Mouse (Mus musculus) embryonic facial prominence, embryonic 15.5 days (tissue): ENCODE results near the gene Cbx8. TPM values are rescaled to one million over a fixed set of nuclear protein-coding genes. Genes with fewer than 3 reads are reported as not detected.
A peak's percentile ranks its signal among the peaks of the same experiment; 100 is the strongest.

Experiments
- ATAC-seq: fragments of 200-750 bp; cut with Nextera tagmentation; 2 replicates; pipeline ENCODE4 v1.8.0; 2017; ENCODE audit warnings: low read depth, moderate TSS enrichment; ENCODE audit not compliant: insufficient number of reproducible peaks, low FRiP score, low TSS enrichment
- H3K27ac ChIP-seq: fragments of 300-500 bp; sonication (generic); replicated peaks from 2 replicates; pipeline ENCODE4 v1.5.1; 2015; ENCODE audit warnings: mild to moderate bottlenecking, inconsistent platforms
- H3K27me3 ChIP-seq: fragments of 300-500 bp; sonication (generic); 2 replicates; pipeline ENCODE4 v1.6.1; 2015; ENCODE audit warnings: inconsistent platforms
- H3K36me3 ChIP-seq: fragments of 300-500 bp; sonication (generic); 2 replicates; pipeline ENCODE4 v1.6.1; 2015; ENCODE audit warnings: mild to moderate bottlenecking, inconsistent platforms
- H3K4me1 ChIP-seq: fragments of 300-500 bp; sonication (generic); 2 replicates; pipeline ENCODE4 v1.6.1; 2015; ENCODE audit warnings: inconsistent platforms
- H3K4me2 ChIP-seq: fragments of 300-500 bp; sonication (generic); replicated peaks from 2 replicates; pipeline ENCODE4 v1.6.1; 2015; ENCODE audit warnings: mild to moderate bottlenecking, inconsistent platforms
- H3K4me3 ChIP-seq: fragments of 300-500 bp; sonication (generic); replicated peaks from 2 replicates; pipeline ENCODE4 v1.5.1; 2015; ENCODE audit warnings: mild to moderate bottlenecking, inconsistent platforms
- H3K9ac ChIP-seq: fragments of 300-500 bp; sonication (generic); 2 replicates; pipeline ENCODE4 v1.6.1; 2015; ENCODE audit warnings: inconsistent platforms
- H3K9me3 ChIP-seq: fragments of 300-500 bp; sonication (generic); replicated peaks from 2 replicates; pipeline ENCODE4 v1.6.1; 2016; ENCODE audit warnings: inconsistent platforms
- WGBS: fragments of 180-500 bp; shearing (Covaris S2); methylation state at CpG from one replicate; pipeline ENCODE4 v1.1.7; 2015; 5-methylcytosine and 5-hydroxymethylcytosine counted together
- polyA plus RNA-seq: library from polyadenylated mRNA; unstranded; fragments of >200 nt; fragmentation: Nextera tagmentation; extraction: Ambion mirVana; gene quantifications from 2 replicates; pipeline ENCODE4 v1.2.1, GENCODE M21; 2015

Gene Cbx8
- polyA plus RNA-seq, 1 experiment from 2014 or later = 10.3 TPM

DNA sequence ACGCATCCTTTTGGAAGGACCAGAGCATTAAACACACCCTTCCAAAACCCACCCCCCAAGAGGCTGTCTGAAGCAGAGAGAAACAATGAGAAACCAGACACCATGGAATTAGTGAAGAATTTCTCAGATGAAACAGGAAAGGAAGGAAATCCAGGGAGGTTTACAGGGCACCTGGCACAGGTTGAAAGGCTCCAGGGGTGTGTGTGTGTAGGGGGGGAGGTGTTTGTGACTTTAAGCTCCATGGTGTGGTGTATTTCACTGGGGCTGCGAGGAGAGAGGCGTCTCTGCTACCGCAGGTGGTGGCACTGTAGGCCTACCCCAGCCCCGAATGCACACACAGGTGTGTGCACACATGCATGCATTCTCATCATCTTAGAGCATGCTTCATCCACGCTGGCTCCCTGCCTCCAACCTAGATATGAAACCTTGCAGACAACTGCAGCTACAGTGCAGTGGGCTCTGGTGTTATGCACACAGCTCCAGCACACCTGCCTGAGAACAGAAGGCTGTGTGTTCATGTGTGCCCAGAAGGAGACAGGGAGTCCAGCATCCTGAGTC, 33.2 kb upstream of the Cbx8 start:
- ATAC-seq = no peak; the same call in 1 of the 2 replicates
- peaks cover 5% of the 10 kb centered on the region; the same call in 1 of the 2 replicates for H3K36me3 ChIP-seq
- no peak overlapping the region for H3K9ac ChIP-seq
- 52% methylated on average over 6 of the region's 6 CpGs for WGBS
- peaks cover 4% of the 10 kb centered on the region; the same call in 1 of the 2 replicates for H3K27me3 ChIP-seq
- H3K9me3 ChIP-seq = no peaks in the 10 kb centered on the region
- no peak overlapping the region for H3K4me2 ChIP-seq
- H3K27ac ChIP-seq = no peak overlapping the region
- H3K4me1 ChIP-seq = peaks cover 24% of the 10 kb centered on the region
- H3K4me3 ChIP-seq = no peak overlapping the region

DNA sequence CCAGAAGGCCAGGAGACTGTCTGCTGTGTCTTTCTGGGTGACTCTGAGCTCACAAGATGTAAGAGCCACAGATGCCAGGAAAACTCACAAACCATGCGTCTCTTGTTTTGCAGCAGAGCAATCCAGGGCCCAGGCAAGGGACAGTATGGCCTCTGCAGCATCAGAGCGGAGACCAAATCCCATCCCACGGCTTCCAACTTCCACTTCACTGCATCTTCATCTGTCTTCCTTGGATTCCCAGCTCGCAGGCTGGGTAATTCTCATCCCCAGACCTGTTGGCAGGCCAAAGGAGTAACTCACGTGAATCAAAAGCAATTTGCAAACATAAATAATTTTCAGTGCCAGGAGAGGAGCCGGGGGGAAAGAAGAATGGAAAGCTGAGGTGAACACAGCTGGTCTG, 32.2 kb upstream of the Cbx8 start:
- ATAC-seq = no peak
- H3K27ac ChIP-seq = no peak overlapping the region
- peaks cover 4% of the 10 kb centered on the region; the same call in 1 of the 2 replicates for H3K27me3 ChIP-seq
- H3K4me2 ChIP-seq = no peak overlapping the region
- peaks cover 14% of the 10 kb centered on the region for H3K4me1 ChIP-seq
- H3K36me3 ChIP-seq = peaks cover 4% of the 10 kb centered on the region; the same call in 1 of the 2 replicates
- WGBS = 57% methylated on average over 6 of the region's 6 CpGs
- H3K9me3 ChIP-seq = no peaks in the 10 kb centered on the region
- no peak overlapping the region for H3K9ac ChIP-seq
- no peak overlapping the region for H3K4me3 ChIP-seq

DNA sequence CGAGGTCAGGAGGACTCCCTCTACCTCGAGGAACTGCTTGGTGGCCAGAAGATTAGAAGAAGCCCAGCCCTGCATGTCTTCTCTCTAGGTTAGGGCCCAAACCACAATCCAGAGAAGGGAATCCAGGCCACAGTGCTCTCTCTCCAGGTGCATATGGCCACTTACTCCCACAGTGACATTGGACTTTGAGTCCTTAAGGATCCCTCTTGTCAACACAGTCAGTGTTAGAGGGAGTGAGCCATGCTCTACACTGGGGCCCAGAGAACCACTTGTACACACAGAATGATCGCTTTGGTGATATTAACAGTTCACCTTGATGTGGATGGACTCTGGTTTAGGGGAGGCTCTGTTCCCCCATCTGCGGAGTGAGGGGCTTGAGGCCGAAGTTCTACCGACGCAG, 31.5 kb upstream of the Cbx8 start:
- WGBS = 79% methylated on average over 7 of the region's 7 CpGs
- no peak for ATAC-seq
- Histone ChIP-seq H3K4me1 (peaks cover 14% of the 10 kb centered on the region), H3K27ac (no peak overlapping the region), H3K9me3 (no peaks in the 10 kb centered on the region), H3K4me3 (no peak overlapping the region), H3K4me2 (no peak overlapping the region), H3K9ac (no peak overlapping the region), H3K27me3 (peaks cover 4% of the 10 kb centered on the region; the same call in 1 of the 2 replicates), H3K36me3 (no peaks in the 10 kb centered on the region)

DNA sequence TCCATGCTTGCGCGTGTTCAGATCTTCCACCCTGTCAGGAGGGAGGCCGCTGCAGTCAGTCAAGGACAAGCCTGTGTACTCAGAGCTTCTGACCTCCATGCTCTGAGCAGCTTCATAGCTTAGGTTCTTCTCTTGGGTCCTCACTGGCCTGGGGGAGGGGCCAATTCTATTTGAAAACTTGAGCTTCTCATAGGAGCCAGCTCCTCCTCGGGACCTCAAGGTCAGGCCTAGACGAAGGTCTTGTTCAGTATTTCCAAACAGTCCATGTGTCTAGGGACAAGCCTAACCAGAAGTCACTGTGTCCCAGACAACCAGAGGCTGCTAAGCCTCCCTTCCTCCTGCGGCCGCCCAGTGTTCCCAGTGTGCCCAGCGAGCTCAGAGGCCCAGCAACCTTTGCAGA, 26.1 kb upstream of the Cbx8 start:
- H3K4me1 ChIP-seq = no peaks in the 10 kb centered on the region
- H3K9ac ChIP-seq = no peak overlapping the region
- no peak overlapping the region for H3K4me3 ChIP-seq
- no peak overlapping the region for H3K27ac ChIP-seq
- WGBS = 80% methylated on average over 8 of the region's 8 CpGs
- no peaks in the 10 kb centered on the region for H3K36me3 ChIP-seq
- H3K4me2 ChIP-seq = no peak overlapping the region
- ATAC-seq = no peak
- no peaks in the 10 kb centered on the region for H3K9me3 ChIP-seq
- peaks cover 9% of the 10 kb centered on the region for H3K27me3 ChIP-seq

DNA sequence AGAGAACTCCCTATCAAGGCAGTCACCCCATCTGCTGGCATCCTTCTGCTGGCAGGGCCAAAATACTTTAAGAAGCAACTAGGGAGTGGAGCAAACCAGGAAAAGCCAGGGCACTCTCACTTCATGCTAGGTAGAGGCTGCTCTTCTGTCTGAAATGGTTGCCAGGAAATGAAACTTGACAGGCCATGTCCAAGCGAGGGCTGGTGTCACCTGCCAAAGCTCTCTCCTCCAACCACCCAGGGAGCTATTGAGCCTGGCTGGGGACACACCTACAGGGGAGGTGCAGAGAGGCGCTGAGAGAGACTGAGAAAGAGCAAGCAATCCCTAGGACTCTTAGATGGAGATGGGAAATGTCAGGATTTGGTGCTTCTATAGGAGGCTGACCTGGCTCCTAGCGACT, 18.5 kb upstream of the Cbx8 start:
- Histone ChIP-seq H3K9ac (no peak overlapping the region), H3K9me3 (no peaks in the 10 kb centered on the region), H3K4me1 (peaks cover 44% of the 10 kb centered on the region), H3K4me2 (no peak overlapping the region), H3K36me3 (no peaks in the 10 kb centered on the region), H3K27ac (no peak overlapping the region), H3K27me3 (peaks cover 70% of the 10 kb centered on the region), H3K4me3 (peak overlapping the region; percentile 59; the same call in 1 of the 2 replicates)
- 11% methylated on average over 3 of the region's 3 CpGs for WGBS
- ATAC-seq = no peak

DNA sequence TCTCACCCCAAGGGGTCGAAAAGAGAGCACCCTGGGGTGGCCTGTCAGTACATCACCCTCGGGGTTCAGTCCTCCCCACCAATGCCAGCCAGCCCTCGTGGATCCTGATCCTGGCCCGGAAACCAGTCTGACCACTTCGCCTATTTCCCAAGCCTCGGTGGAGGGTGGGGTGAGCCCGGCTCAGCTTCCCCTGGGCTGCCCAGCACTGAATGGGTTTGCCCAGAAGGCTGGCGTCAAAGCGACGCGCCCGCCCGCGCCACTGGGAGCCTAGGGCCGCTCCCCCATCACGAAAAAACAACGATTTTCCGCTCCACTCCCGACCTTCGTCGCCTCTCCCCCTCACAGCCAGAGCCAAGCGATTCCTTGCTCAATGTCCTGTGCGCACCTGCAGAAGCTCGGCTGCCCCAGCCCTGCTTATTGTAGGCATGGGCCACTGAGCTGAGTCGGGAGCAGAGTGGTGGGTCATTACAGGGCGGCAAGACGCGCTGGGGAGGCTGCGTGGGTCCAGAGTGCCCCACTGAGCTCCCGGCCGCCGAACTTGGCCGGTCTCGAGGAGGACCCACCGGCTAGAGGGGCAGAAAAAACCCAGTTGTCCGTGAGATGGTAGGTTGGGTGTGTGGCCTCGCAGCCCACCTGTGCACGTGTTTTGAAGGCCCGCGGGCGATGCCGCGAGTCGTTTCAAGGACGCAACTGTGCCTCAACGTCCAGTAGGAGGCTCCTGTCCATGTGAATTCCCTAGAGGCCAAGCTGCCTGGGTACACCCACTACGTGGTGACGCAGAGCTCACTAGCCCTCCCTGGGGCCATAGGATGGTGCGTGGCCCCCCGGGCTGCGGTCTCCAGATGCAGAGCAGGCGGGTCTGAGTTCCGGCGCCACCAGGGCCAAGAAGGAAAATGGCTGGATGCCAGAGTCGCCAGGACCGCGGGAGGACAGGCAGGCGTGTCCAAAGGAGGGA, 17.5 kb upstream of the Cbx8 start:
- Histone ChIP-seq H3K4me3 (peak overlapping the region; percentile 59), H3K27me3 (peaks cover 77% of the 10 kb centered on the region), H3K9ac (no peak overlapping the region), H3K36me3 (no peaks in the 10 kb centered on the region), H3K27ac (peak overlapping the region; percentile 51; the same call in 1 of the 2 replicates), H3K4me2 (peak overlapping the region; percentile 98), H3K4me1 (peaks cover 54% of the 10 kb centered on the region), H3K9me3 (no peaks in the 10 kb centered on the region)
- 2% methylated on average over 58 of the region's 58 CpGs for WGBS
- no peak for ATAC-seq

DNA sequence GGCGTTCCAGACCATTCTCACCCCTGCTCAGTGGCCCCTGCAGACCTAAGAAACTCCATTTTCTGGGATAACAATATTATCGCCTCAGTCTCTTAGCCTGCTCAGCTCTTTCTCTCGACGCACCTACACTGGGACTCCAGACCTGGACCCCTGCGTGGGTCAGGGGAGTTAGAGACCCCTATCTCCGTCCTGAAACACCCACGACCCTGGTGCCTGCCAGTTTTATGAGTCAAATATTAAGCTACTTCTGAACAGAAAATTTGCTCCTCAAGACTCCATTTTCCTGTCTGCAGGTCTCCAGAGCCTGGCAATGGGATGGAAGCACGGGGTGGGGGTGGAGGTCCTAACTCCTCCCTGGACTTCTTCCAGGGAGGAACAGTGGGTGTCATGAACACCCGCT, 16.5 kb upstream of the Cbx8 start:
- peak overlapping the region; percentile 59 for H3K4me3 ChIP-seq
- 0 out of 2 replicates have a peak overlapping the region, but pooled peaks have one; percentile 75 for H3K9ac ChIP-seq
- H3K4me2 ChIP-seq = peak overlapping the region; percentile 98
- H3K27me3 ChIP-seq = peaks cover 82% of the 10 kb centered on the region
- no peaks in the 10 kb centered on the region for H3K36me3 ChIP-seq
- H3K27ac ChIP-seq = no peak overlapping the region
- peaks cover 64% of the 10 kb centered on the region for H3K4me1 ChIP-seq
- 5% methylated on average over 9 of the region's 9 CpGs for WGBS
- no peaks in the 10 kb centered on the region for H3K9me3 ChIP-seq
- no peak for ATAC-seq

DNA sequence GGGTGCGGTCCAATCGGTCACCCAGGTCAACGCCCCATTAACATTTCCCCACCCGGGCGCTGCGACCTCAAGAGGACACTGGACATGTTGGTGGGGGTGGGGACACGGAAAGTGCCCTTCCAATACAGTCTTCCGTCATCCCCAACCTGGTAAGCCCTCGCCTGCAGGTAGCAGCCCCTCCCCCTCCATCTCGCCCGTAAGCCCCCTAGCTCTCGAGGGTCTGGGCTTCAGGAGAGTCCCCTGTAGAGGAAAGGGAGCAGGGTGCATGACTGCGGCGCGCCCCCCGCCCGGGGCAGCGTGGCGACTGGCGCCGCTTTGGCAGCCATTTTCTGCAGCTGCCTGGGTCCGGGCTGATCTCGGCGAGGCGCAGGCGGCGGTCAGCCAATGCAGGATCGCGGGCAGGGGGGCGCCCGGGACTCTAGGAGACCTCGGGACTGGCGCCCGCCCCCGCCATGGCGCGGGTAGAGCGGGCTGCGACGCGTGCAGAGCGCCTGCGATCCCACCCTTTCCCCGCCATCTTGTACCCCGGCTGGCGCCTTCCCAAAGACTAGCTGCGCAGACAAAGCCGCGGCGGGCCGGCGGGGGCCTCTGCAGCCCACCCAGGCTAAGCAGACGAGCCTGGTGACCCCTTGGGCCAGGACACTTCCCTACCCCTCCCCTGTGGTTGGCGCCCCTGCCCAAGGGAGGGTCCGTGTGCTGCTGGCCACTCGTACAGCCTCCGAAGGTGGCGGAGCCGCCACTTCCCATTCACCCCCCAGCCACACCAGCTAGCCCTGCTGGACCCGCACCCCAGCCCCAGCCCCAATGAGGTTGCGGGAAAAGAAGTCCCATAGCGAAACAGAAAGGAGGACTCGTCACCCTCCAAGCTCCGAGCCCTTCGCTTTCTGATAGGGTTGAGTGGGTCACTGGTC, 15.8 kb upstream of the Cbx8 start:
- WGBS = under 1% methylated on average over 65 of the region's 65 CpGs
- ATAC-seq = 0 out of 2 replicates have a peak, but pooled peaks have one; percentile 6
- H3K4me2 ChIP-seq = peak overlapping the region; percentile 98
- peaks cover 70% of the 10 kb centered on the region for H3K4me1 ChIP-seq
- no peaks in the 10 kb centered on the region for H3K36me3 ChIP-seq
- 0 out of 2 replicates have a peak overlapping the region, but pooled peaks have one; percentile 28 for H3K27ac ChIP-seq
- peak overlapping the region; percentile 75 for H3K9ac ChIP-seq
- no peaks in the 10 kb centered on the region for H3K9me3 ChIP-seq
- H3K4me3 ChIP-seq = peak overlapping the region; percentile 59
- H3K27me3 ChIP-seq = peaks cover 83% of the 10 kb centered on the region

DNA sequence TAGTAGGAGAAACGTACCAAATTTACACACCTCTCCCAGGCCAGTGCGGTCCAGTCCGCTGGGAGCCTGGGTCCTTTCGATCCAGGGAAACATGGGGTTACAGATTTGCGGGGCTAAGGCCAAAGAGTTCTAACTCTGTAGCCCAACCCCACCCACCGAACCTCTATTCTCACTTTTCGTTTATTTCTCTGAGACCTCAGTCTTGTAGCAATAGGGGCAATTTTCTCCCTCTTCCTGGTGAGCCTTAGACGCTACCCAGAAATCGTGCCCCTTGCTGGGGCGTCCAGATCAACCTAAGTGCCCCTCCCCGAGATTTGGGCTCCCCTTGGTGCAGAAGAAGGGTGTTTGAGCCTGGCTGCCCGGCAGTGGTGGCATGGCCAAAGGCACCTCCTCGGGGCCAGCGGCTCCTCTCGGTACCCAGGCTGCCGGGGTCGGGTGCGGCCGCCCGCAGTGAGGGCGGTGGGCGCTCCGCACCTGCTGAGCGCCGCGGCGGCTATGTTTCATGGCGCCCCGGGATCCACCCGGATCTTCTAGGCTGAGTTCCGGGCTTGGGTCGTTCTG, 14.9 kb upstream of the Cbx8 start:
- H3K36me3 ChIP-seq = no peaks in the 10 kb centered on the region
- H3K9ac ChIP-seq = no peak overlapping the region
- peaks cover 70% of the 10 kb centered on the region for H3K4me1 ChIP-seq
- peak overlapping the region; percentile 59 for H3K4me3 ChIP-seq
- no peaks in the 10 kb centered on the region for H3K9me3 ChIP-seq
- ATAC-seq = no peak
- peak overlapping the region; percentile 98 for H3K4me2 ChIP-seq
- peaks cover 84% of the 10 kb centered on the region for H3K27me3 ChIP-seq
- no peak overlapping the region for H3K27ac ChIP-seq
- 2% methylated on average over 32 of the region's 32 CpGs for WGBS

DNA sequence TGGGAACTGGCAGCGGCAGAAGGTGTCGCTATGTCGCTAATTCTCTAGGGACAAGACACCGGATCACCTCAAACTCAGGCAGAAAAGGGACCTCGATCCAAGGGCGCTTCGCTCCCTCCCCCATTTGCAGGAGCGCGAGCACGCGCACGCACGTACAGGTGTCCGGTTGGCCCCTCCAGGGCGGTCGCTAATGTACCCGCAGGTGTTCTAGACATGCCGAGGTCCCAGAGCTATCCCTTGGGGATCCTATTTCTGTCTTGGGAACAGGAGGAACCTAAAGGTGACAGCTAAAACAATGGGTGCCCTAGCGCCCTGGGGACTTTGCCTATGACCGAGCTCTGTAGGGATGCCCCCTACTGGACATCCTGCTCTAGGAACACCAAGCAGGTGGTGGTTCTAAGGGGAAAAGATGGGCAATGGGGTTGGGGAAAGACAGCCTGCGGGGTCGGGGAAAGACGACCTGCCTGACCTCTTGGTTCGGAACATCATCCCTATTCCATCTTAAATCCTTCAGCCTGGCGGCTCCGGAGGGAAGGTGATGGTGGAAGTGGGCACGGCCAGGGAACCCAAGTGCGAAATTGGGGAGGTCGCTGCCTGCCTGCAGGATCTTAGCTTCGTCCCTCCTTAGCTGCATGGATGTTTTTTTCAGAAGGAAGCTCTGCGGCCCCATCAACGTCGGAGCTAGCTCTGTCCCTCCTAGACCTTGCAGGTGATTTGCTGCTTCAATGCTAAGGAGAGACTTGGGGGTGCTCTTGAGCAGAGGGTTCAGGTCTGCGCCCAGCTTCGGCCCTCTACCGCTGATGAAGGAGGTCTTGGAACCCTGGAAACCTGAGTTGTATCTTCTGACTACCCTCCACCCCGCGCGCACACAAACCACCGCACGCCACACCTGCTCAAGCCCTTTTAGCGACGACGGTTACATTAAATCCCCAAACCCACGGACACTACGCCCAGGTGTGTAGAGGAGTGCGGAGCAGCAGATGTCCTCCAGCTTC, 13.9 kb upstream of the Cbx8 start:
- Histone ChIP-seq H3K9me3 (no peaks in the 10 kb centered on the region), H3K27ac (no peak overlapping the region), H3K9ac (no peak overlapping the region), H3K4me1 (peaks cover 70% of the 10 kb centered on the region), H3K36me3 (no peaks in the 10 kb centered on the region), H3K27me3 (peaks cover 84% of the 10 kb centered on the region), H3K4me3 (peak overlapping the region; percentile 59), H3K4me2 (peak overlapping the region; percentile 87)
- WGBS = 1% methylated on average over 47 of the region's 47 CpGs
- no peak for ATAC-seq
